Mouse (Mus musculus) gastrocnemius, postnatal 14 days (tissue): ENCODE measurements around the gene Tnfrsf1a. TPM values are rescaled to one million over a fixed set of nuclear protein-coding genes. Genes with fewer than 3 reads are reported as not detected.

Source experiments
- total RNA-seq, 2 experiments: library from RNA; stranded (reverse); gene quantifications; 2 replicates each; pipeline ENCODE4 v1.2.3; 2021

The Tnfrsf1a gene
- total RNA-seq, 2 experiments from 2014 or later: 42.1 to 42.3 TPM

Other genes starting within 250 kb of the Tnfrsf1a start
- 10 to 100 TPM; 16.0 to 20.4 TPM for gene Nop2, start 217.5 kb upstream of the Tnfrsf1a start, total RNA-seq
- gene Iffo1, start 204.1 kb upstream of the Tnfrsf1a start, total RNA-seq: 10 to 100 TPM; 24.0 to 28.7 TPM
- gene Gapdh, start 182.9 kb upstream of the Tnfrsf1a start, total RNA-seq: over 10,000 TPM in 1 of 2 experiments, 1,000 to 10,000 TPM in 1; 9,479 to 10,041 TPM
- gene Ncapd2, start 157.7 kb upstream of the Tnfrsf1a start, total RNA-seq: 10 to 100 TPM; 18.4 to 18.7 TPM
- gene Mrpl51, start 157.6 kb upstream of the Tnfrsf1a start, total RNA-seq: 100 to 1,000 TPM; 214 to 227 TPM
- 10 to 100 TPM; 10.7 to 11.3 TPM for gene Vamp1, start 133.8 kb upstream of the Tnfrsf1a start, total RNA-seq
- gene Tapbpl, start 117.5 kb upstream of the Tnfrsf1a start, total RNA-seq: 1 to 10 TPM; 2.2 to 2.3 TPM
- gene Cd27, start 112.4 kb upstream of the Tnfrsf1a start, total RNA-seq: under 1 TPM in 1 of 2 experiments, not detected in 1; 0.16 TPM
- not detected for gene Tuba3a, start 63.3 kb upstream of the Tnfrsf1a start, total RNA-seq
- gene Ltbr, start 35.5 kb upstream of the Tnfrsf1a start, total RNA-seq: 10 to 100 TPM; 24.8 to 26.3 TPM
- gene Scnn1a, start 28.7 kb upstream of the Tnfrsf1a start, total RNA-seq: under 1 TPM; 0.22 to 0.27 TPM
- gene Plekhg6, start 31.4 kb downstream of the Tnfrsf1a start, total RNA-seq: not detected
- 10 to 100 TPM; 47.6 to 76.0 TPM for gene Cd9, start 145.4 kb downstream of the Tnfrsf1a start, total RNA-seq
- 10 to 100 TPM; 25.4 to 29.5 TPM for gene Vwf, start 197.4 kb downstream of the Tnfrsf1a start, total RNA-seq